Mouse (Mus musculus) heart, embryonic 14.5 days (tissue): ENCODE measurements around the gene Oxnad1. TPM values are rescaled to one million over a fixed set of nuclear protein-coding genes. Genes with fewer than 3 reads are reported as not detected.

Experiments used
- ATAC-seq: fragments of 200-750 bp; cut with Nextera tagmentation; 2 replicates; pipeline ENCODE4 v1.8.0; 2017; ENCODE audit warnings: low read depth, moderate TSS enrichment; ENCODE audit not compliant: insufficient number of reproducible peaks, insufficient read depth, low FRiP score
- H3K27ac ChIP-seq, 2 experiments: fragments of 200-500 bp in 1 of 2; fragments of 300-500 bp in 1 of 2; sonication (generic) in 1 of 2; replicated peaks in 1 of 2; 2 replicates each; pipeline ENCODE4 v1.5.1; 2012 to 2014; ENCODE audit warnings: low read depth in 2 of 2, low read length in 2 of 2, control low read depth in 1 of 2, mild to moderate bottlenecking in 1 of 2, mixed read lengths in 1 of 2; ENCODE audit not compliant: control insufficient read depth in 1 of 2, insufficient read depth in 1 of 2
- H3K27me3 ChIP-seq: fragments of 300-500 bp; sonication (generic); 2 replicates; pipeline ENCODE4 v1.6.1; 2014; ENCODE audit warnings: mild to moderate bottlenecking, low read length, control low read depth; ENCODE audit not compliant: control insufficient read depth, insufficient read depth
- H3K36me3 ChIP-seq: fragments of 300-500 bp; sonication (generic); 2 replicates; pipeline ENCODE4 v1.6.1; 2014; ENCODE audit warnings: mild to moderate bottlenecking, control low read depth, low read length, mixed read lengths; ENCODE audit not compliant: control insufficient read depth, insufficient read depth
- H3K4me1 ChIP-seq, 2 experiments: fragments of 200-500 bp in 1 of 2; fragments of 300-500 bp in 1 of 2; sonication (generic) in 1 of 2; 2 replicates each; pipeline ENCODE4 v1.6.1; 2012 to 2014; ENCODE audit warnings: low read length in 2 of 2, control low read depth in 1 of 2, mixed read lengths in 1 of 2; ENCODE audit not compliant: control insufficient read depth in 2 of 2, insufficient read depth in 2 of 2
- H3K4me2 ChIP-seq: fragments of 300-500 bp; sonication (generic); 2 replicates; pipeline ENCODE4 v1.6.1; 2014; ENCODE audit warnings: mild to moderate bottlenecking, low read length
- H3K4me3 ChIP-seq, 2 experiments: fragments of 200-500 bp in 1 of 2; fragments of 300-500 bp in 1 of 2; sonication (generic) in 1 of 2; 2 replicates each; pipeline ENCODE4 v1.5.1; 2012 to 2014; ENCODE audit warnings: low read length in 2 of 2, mild to moderate bottlenecking in 2 of 2, control low read depth in 1 of 2, low read depth in 1 of 2, moderate library complexity in 1 of 2; ENCODE audit not compliant: control insufficient read depth in 1 of 2, insufficient read depth in 1 of 2
- H3K9ac ChIP-seq: fragments of 300-500 bp; sonication (generic); 2 replicates; pipeline ENCODE4 v1.6.1; 2014; ENCODE audit warnings: mild to moderate bottlenecking, low read length
- H3K9me3 ChIP-seq: fragments of 300-500 bp; sonication (generic); 2 replicates; pipeline ENCODE4 v1.6.1; 2016; ENCODE audit warnings: low read length, control low read depth; ENCODE audit not compliant: control insufficient read depth
- WGBS: fragments of 180-500 bp; shearing (Covaris S2); extraction: QIAGEN DNeasy Blood & Tissue Kit; methylation state at CpG from one replicate; pipeline ENCODE4 v1.1.7; 2014; 5-methylcytosine and 5-hydroxymethylcytosine counted together
- polyA plus RNA-seq: library from polyadenylated mRNA; unstranded; fragments of >200 nt; fragmentation: Nextera tagmentation; extraction: Ambion mirVana; gene quantifications from 2 replicates; pipeline ENCODE4 v1.2.1, GENCODE M21; 2014

Gene Oxnad1
- polyA plus RNA-seq, 1 experiment from 2014 or later, result 25.8 TPM

- Histone ChIP-seq H3K4me2 (peak overlapping the region; percentile 11; the same call in 1 of the 2 replicates), H3K27me3 (no peaks in the 10 kb centered on the region), H3K27ac (0 out of 4 replicates have a peak overlapping the region, but pooled peaks have one; percentile 9), H3K36me3 (no peaks in the 10 kb centered on the region), H3K4me1 (no peaks in the 10 kb centered on the region), H3K9ac (no peak overlapping the region), H3K4me3 (no peak overlapping the region), H3K9me3 (no peaks in the 10 kb centered on the region; the same call in 1 of the 2 replicates)
- WGBS, result 62% methylated on average over 4 of the region's 4 CpGs
- no peak for ATAC-seq
Measured at GRCm38 (mm10) chr14:32145401-32145800, 60.2 kb downstream of the Oxnad1 start.

GRCm38 (mm10) chr14:32145809-32146511 is 60.8 kb downstream of the Oxnad1 start:
- Histone ChIP-seq H3K36me3 (no peaks in the 10 kb centered on the region), H3K4me3 (no peak overlapping the region), H3K4me2 (peak overlapping the region; percentile 11; the same call in 1 of the 2 replicates), H3K9ac (no peak overlapping the region), H3K9me3 (no peaks in the 10 kb centered on the region; the same call in 1 of the 2 replicates), H3K4me1 (no peaks in the 10 kb centered on the region), H3K27me3 (no peaks in the 10 kb centered on the region), H3K27ac (peak overlapping the region; percentile 9; a peak in 1 of 4 replicates)
- WGBS, result 33% methylated on average over 7 of the region's 7 CpGs
- ATAC-seq, result no peak

GRCm38 (mm10) chr14:32146578-32146977 is 61.4 kb downstream of the Oxnad1 start:
- no peak overlapping the region; the same call in 1 of the 2 replicates for H3K4me2 ChIP-seq
- no peaks in the 10 kb centered on the region; the same call in 1 of the 2 replicates for H3K9me3 ChIP-seq
- no peak overlapping the region; a peak in 1 of 4 replicates for H3K27ac ChIP-seq
- no peak for ATAC-seq
- H3K9ac ChIP-seq, result no peak overlapping the region
- H3K36me3 ChIP-seq, result no peaks in the 10 kb centered on the region
- H3K4me3 ChIP-seq, result no peak overlapping the region
- no peaks in the 10 kb centered on the region for H3K27me3 ChIP-seq
- WGBS, result 47% methylated on average over 2 of the region's 2 CpGs
- no peaks in the 10 kb centered on the region for H3K4me1 ChIP-seq

- H3K9me3 ChIP-seq, result no peaks in the 10 kb centered on the region; the same call in 1 of the 2 replicates
- H3K4me2 ChIP-seq, result no peak overlapping the region
- no peak overlapping the region for H3K4me3 ChIP-seq
- no peaks in the 10 kb centered on the region for H3K4me1 ChIP-seq
- H3K27ac ChIP-seq, result no peak overlapping the region
- H3K36me3 ChIP-seq, result no peaks in the 10 kb centered on the region
- WGBS, result 81% methylated on average over 2 of the region's 2 CpGs
- ATAC-seq, result no peak
- H3K27me3 ChIP-seq, result no peaks in the 10 kb centered on the region
- H3K9ac ChIP-seq, result no peak overlapping the region
Measured at GRCm38 (mm10) chr14:32150872-32151271, 65.7 kb downstream of the Oxnad1 start.

- no peaks in the 10 kb centered on the region for H3K4me1 ChIP-seq
- H3K27ac ChIP-seq, result no peak overlapping the region
- no peak overlapping the region for H3K4me2 ChIP-seq
- H3K27me3 ChIP-seq, result no peaks in the 10 kb centered on the region
- ATAC-seq, result no peak
- no peaks in the 10 kb centered on the region for H3K36me3 ChIP-seq
- whole genome bisulfite sequencing, result 91% methylated on average over 18 of the region's 18 CpGs
- H3K9ac ChIP-seq, result no peak overlapping the region
- no peaks in the 10 kb centered on the region; the same call in 1 of the 2 replicates for H3K9me3 ChIP-seq
- no peak overlapping the region for H3K4me3 ChIP-seq
Measured at GRCm38 (mm10) chr14:32152243-32152965, 67.2 kb downstream of the Oxnad1 start.

Other genes with a start within 250 kb of the Oxnad1 start
- 0.27 and 0.32 TPM in 2 replicates for gene Galnt15, start 56.4 kb upstream of the Oxnad1 start, polyA plus RNA-seq
- 93.4 and 96.0 TPM in 2 replicates for gene Dph3, start 355 bp downstream of the Oxnad1 start, polyA plus RNA-seq
- 0.55 TPM in 1 of 2 replicates, not detected in the other for gene Msmb, start 56.6 kb downstream of the Oxnad1 start, polyA plus RNA-seq
- 124 and 147 TPM in 2 replicates for gene Ncoa4, start 74.5 kb downstream of the Oxnad1 start, polyA plus RNA-seq
- gene Timm23, start 116.5 kb downstream of the Oxnad1 start, polyA plus RNA-seq, result 317 and 326 TPM in 2 replicates
- 30.2 and 34.6 TPM in 2 replicates for gene Parg, start 116.6 kb downstream of the Oxnad1 start, polyA plus RNA-seq
- 12.5 and 13.1 TPM in 2 replicates for gene Ogdhl, start 236.6 kb downstream of the Oxnad1 start, polyA plus RNA-seq